7 mouse cellular contexts compared by ENCODE assay signal in the genomic region with DNA sequence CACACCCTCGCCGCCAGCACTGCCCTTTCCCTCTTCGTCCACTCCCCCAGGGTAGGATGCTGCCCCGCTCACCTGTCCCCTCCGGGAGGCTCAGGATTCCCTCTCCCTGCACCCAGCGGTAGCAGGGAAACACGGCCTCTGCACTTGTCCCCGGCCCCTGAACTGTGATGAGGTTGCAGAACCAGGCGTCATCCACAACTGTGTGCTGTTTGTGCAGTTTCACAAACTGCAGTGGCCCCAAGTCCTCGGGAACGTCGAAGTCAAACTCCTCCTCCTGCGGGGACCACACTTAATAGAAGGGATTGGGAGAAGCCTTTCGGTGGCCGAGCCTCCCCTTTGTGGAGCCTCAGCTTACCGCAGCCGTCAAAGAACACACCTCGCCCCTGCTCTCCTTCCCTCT. TPM values are rescaled to one million over a fixed set of nuclear protein-coding genes. Genes with fewer than 3 reads are reported as not detected.
DNase-seq lines count a peak whose midpoint lies in the region; ATAC-seq and TF ChIP-seq lines count a peak whose summit lies in the region.

No protein-coding gene starts in this region.

- no peaks in the 10 kb centered on the region for H3K4me1 ChIP-seq in lung, embryonic 14.5 days (ENCODE audit: insufficient read depth)
- H3K4me1 ChIP-seq in liver, embryonic 11.5 days (replicated peaks; ENCODE audit: control insufficient read depth, insufficient read depth, low read length), result 0 out of 2 replicates have a peak, but pooled peaks cover 2% of the 10 kb centered on the region
- H3K4me1 ChIP-seq in small intestine, adult 2 months (ENCODE audit: control insufficient read depth, insufficient read depth, insufficient read length, low read length), result peaks cover under 1% of the 10 kb centered on the region

- TF ChIP-seq POLR2A in small intestine, adult 2 months (IDR thresholded peaks at IDR 0.05; ENCODE audit: low read depth, low read length), result no peak

- peak overlapping the region; percentile 36; the same call in 1 of the 2 replicates for H3K9ac ChIP-seq in lung, embryonic 14.5 days
- 0 out of 2 replicates have a peak overlapping the region, but pooled peaks have one; percentile 20 for H3K9ac ChIP-seq in liver, embryonic 11.5 days (ENCODE audit: low read depth, low read length)

- H3K4me2 ChIP-seq in lung, embryonic 14.5 days, result peak overlapping the region; percentile 60
- peak overlapping the region; percentile 56 for H3K4me2 ChIP-seq in liver, embryonic 11.5 days

- H3K9me3 ChIP-seq in lung, embryonic 14.5 days (ENCODE audit: low read depth, low read length), result no peaks in the 10 kb centered on the region
- H3K9me3 ChIP-seq in liver, embryonic 11.5 days (ENCODE audit: control insufficient read depth, low read length), result no peaks in the 10 kb centered on the region

- no peak for DNase-seq in lung, embryonic 14.5 days
- no peak for DNase-seq in lung, postnatal 25 days (ENCODE audit: low spot score)
- DNase-seq in liver, embryonic 11.5 days (ENCODE audit: low spot score), result no peak
- DNase-seq in frontal cortex, postnatal 36 days (ENCODE audit: low spot score in 2 of 2), result no peak
- no peak for DNase-seq in gastrocnemius, postnatal 36 days

- ATAC-seq in lung, embryonic 14.5 days (ENCODE audit: insufficient read depth), result no peak
- ATAC-seq in granulocyte monocyte progenitor cell, adult 5-6 weeks (replicated peaks; ENCODE audit: poor library complexity, severe bottlenecking), result peak; percentile 43
- ATAC-seq in liver, embryonic 11.5 days (replicated peaks; ENCODE audit: low FRiP score), result no peak

- 4% methylated on average over 18 of the region's 18 CpGs for WGBS in lung, embryonic 14.5 days
- WGBS in liver, embryonic 11.5 days, result 6% methylated on average over 18 of the region's 18 CpGs
- WGBS in small intestine, adult 2 months, result 3% methylated on average over 18 of the region's 18 CpGs

- peaks cover 37% of the 10 kb centered on the region for H3K27me3 ChIP-seq in lung, embryonic 14.5 days (ENCODE audit: insufficient read depth, low read length)
- H3K27me3 ChIP-seq in liver, embryonic 11.5 days (replicated peaks; ENCODE audit: control insufficient read depth, insufficient read depth, low read length), result peaks cover 43% of the 10 kb centered on the region
- peaks cover 19% of the 10 kb centered on the region for H3K27me3 ChIP-seq in small intestine, adult 2 months (ENCODE audit: control insufficient read depth, insufficient read depth, low read length)

- H3K4me3 ChIP-seq in lung, embryonic 14.5 days (ENCODE audit: low read depth, low read length), result peak overlapping the region; percentile 30
- H3K4me3 ChIP-seq in liver, embryonic 11.5 days (ENCODE audit: low read depth, low read length), result peak overlapping the region; percentile 32
- H3K4me3 ChIP-seq in small intestine, adult 2 months (ENCODE audit: low read depth, low read length), result peak overlapping the region; percentile 45

- H3K27ac ChIP-seq in lung, embryonic 14.5 days (ENCODE audit: low read depth), result no peak overlapping the region
- no peak overlapping the region for H3K27ac ChIP-seq in liver, embryonic 11.5 days (ENCODE audit: low read depth, low read length)
- no peak overlapping the region for H3K27ac ChIP-seq in small intestine, adult 2 months (ENCODE audit: insufficient read depth, low read depth, low read length)

- no peaks in the 10 kb centered on the region for H3K36me3 ChIP-seq in lung, embryonic 14.5 days (ENCODE audit: insufficient read depth)
- no peaks in the 10 kb centered on the region for H3K36me3 ChIP-seq in liver, embryonic 11.5 days (ENCODE audit: control insufficient read depth, insufficient read depth, low read length)
- no peaks in the 10 kb centered on the region for H3K36me3 ChIP-seq in small intestine, adult 2 months (ENCODE audit: control insufficient read depth, insufficient read depth, low read length)

- no peak for TF ChIP-seq CTCF in lung, embryonic 14.5 days (IDR thresholded peaks at IDR 0.05; ENCODE audit: low read depth)
- TF ChIP-seq CTCF in small intestine, adult 2 months (IDR thresholded peaks at IDR 0.05; ENCODE audit: extremely low read depth, insufficient read length, insufficient replicate concordance, low read depth, low read length), result no peak

- intact Hi-C loops in gastrocnemius, postnatal 36 days (cut with DNase I), result loop anchor here (2.0 kb wide), 1 partner anchor 54 kb away; no protein-coding TSS in a partner anchor

RNA-seq across cellular contexts. Expression of gene Alox12, which starts 0.8 kb away (rescaled TPM):
- polyA plus RNA-seq in lung, embryonic 14.5 days (2014; fragmentation: Nextera tagmentation; extraction: Ambion mirVana), result 6.6 and 6.9 TPM in 2 replicates
- not detected in 2 replicates for total RNA-seq in granulocyte monocyte progenitor cell, adult 5-6 weeks (2014; fragmentation: Nextera tagmentation)
- not detected in 2 replicates for total RNA-seq in granulocyte monocyte progenitor cell, adult 5-6 weeks (2017)
- 21.5 and 22.5 TPM in 2 replicates for polyA plus RNA-seq in liver, embryonic 11.5 days (2014; fragmentation: Nextera tagmentation; extraction: Ambion mirVana)
- 0.62 and 1.6 TPM in 2 replicates for polyA plus RNA-seq in small intestine, adult 2 months (2012; rRNA removed)
- 1 to 10 TPM in 1 of 2 experiments, under 1 TPM in 1; 0.82 to 1.2 TPM for total RNA-seq in gastrocnemius, postnatal 36 days (2021)

RNA-seq across cellular contexts. Expression of gene Rnasek, which starts 14.7 kb away (rescaled TPM):
- polyA plus RNA-seq in lung, embryonic 14.5 days (2014; fragmentation: Nextera tagmentation; extraction: Ambion mirVana), result 135 and 140 TPM in 2 replicates
- 116 and 161 TPM in 2 replicates for total RNA-seq in granulocyte monocyte progenitor cell, adult 5-6 weeks (2014; fragmentation: Nextera tagmentation)
- total RNA-seq in granulocyte monocyte progenitor cell, adult 5-6 weeks (2017), result 31.2 and 31.3 TPM in 2 replicates
- 184 and 188 TPM in 2 replicates for polyA plus RNA-seq in liver, embryonic 11.5 days (2014; fragmentation: Nextera tagmentation; extraction: Ambion mirVana)
- 86.6 and 182 TPM in 2 replicates for polyA plus RNA-seq in small intestine, adult 2 months (2012; rRNA removed)
- total RNA-seq in gastrocnemius, postnatal 36 days (2021), result 100 to 1,000 TPM in 1 of 2 experiments, 10 to 100 TPM in 1; 94.6 to 110 TPM

RNA-seq across cellular contexts. Expression of gene Gm21988, which starts 14.7 kb away (rescaled TPM):
- polyA plus RNA-seq in lung, embryonic 14.5 days (2014; fragmentation: Nextera tagmentation; extraction: Ambion mirVana), result 9.3 and 10.8 TPM in 2 replicates
- 4.7 and 4.8 TPM in 2 replicates for total RNA-seq in granulocyte monocyte progenitor cell, adult 5-6 weeks (2014; fragmentation: Nextera tagmentation)
- total RNA-seq in granulocyte monocyte progenitor cell, adult 5-6 weeks (2017), result 0.57 TPM in 1 of 2 replicates, not detected in the other
- 7.6 and 9.6 TPM in 2 replicates for polyA plus RNA-seq in liver, embryonic 11.5 days (2014; fragmentation: Nextera tagmentation; extraction: Ambion mirVana)
- 2.6 and 4.4 TPM in 2 replicates for polyA plus RNA-seq in small intestine, adult 2 months (2012; rRNA removed)
- 1 to 10 TPM; 1.3 to 2.4 TPM for total RNA-seq in gastrocnemius, postnatal 36 days (2021)

RNA-seq across cellular contexts. Expression of gene 0610010K14Rik, which starts 16.6 kb away (rescaled TPM):
- 180 and 198 TPM in 2 replicates for polyA plus RNA-seq in lung, embryonic 14.5 days (2014; fragmentation: Nextera tagmentation; extraction: Ambion mirVana)
- total RNA-seq in granulocyte monocyte progenitor cell, adult 5-6 weeks (2014; fragmentation: Nextera tagmentation), result 78.5 and 112 TPM in 2 replicates
- 36.9 and 44.2 TPM in 2 replicates for total RNA-seq in granulocyte monocyte progenitor cell, adult 5-6 weeks (2017)
- polyA plus RNA-seq in liver, embryonic 11.5 days (2014; fragmentation: Nextera tagmentation; extraction: Ambion mirVana), result 138 and 140 TPM in 2 replicates
- polyA plus RNA-seq in small intestine, adult 2 months (2012; rRNA removed), result 25.2 and 45.3 TPM in 2 replicates
- 10 to 100 TPM; 29.3 to 31.9 TPM for total RNA-seq in gastrocnemius, postnatal 36 days (2021)

RNA-seq across cellular contexts. Expression of gene Bcl6b, which starts 24.7 kb away (rescaled TPM):
- 30.3 and 30.9 TPM in 2 replicates for polyA plus RNA-seq in lung, embryonic 14.5 days (2014; fragmentation: Nextera tagmentation; extraction: Ambion mirVana)
- not detected in 2 replicates for total RNA-seq in granulocyte monocyte progenitor cell, adult 5-6 weeks (2014; fragmentation: Nextera tagmentation)
- total RNA-seq in granulocyte monocyte progenitor cell, adult 5-6 weeks (2017), result 0.13 TPM in 1 of 2 replicates, not detected in the other
- polyA plus RNA-seq in liver, embryonic 11.5 days (2014; fragmentation: Nextera tagmentation; extraction: Ambion mirVana), result 6.8 and 7.3 TPM in 2 replicates
- polyA plus RNA-seq in small intestine, adult 2 months (2012; rRNA removed), result 0.98 and 2.2 TPM in 2 replicates
- 1 to 10 TPM; 3.7 to 6.5 TPM for total RNA-seq in gastrocnemius, postnatal 36 days (2021)
